Mouse (Mus musculus) G1E (cell line): ENCODE results near the gene Cep350. TPM values are rescaled to one million over a fixed set of nuclear protein-coding genes. Genes with fewer than 3 reads are reported as not detected.

Experiments used
- ATAC-seq: 2 replicates; pipeline ENCODE4 v1.8.0; 2016; ENCODE audit warnings: mild to moderate bottlenecking; ENCODE audit not compliant: insufficient number of reproducible peaks, poor library complexity, low FRiP score, severe bottlenecking; ENCODE audit errors: extremely low read depth
- DNase-seq: peaks from one replicate; pipeline ENCODE4 v3.0.0; 2012; ENCODE audit warnings: low spot score
- H3K27me3 ChIP-seq: 2 replicates; pipeline ENCODE4 v1.6.1; 2012; ENCODE audit warnings: mild to moderate bottlenecking, low read length, inconsistent platforms; ENCODE audit not compliant: insufficient read depth
- H3K36me3 ChIP-seq: replicated peaks from 2 replicates; pipeline ENCODE3; 2012; ENCODE audit warnings: mild to moderate bottlenecking, inconsistent platforms
- H3K4me1 ChIP-seq: 2 replicates; pipeline ENCODE4 v1.6.1; 2012; ENCODE audit warnings: low read depth, low read length, inconsistent platforms, mixed read lengths; ENCODE audit not compliant: insufficient read depth
- H3K4me3 ChIP-seq: 2 replicates; pipeline ENCODE4 v1.5.1; 2012; ENCODE audit warnings: low read depth, mild to moderate bottlenecking, inconsistent platforms, low read length, moderate library complexity, mixed read lengths
- H3K9me3 ChIP-seq: replicated peaks from 2 replicates; pipeline ENCODE4 v1.6.1; 2012; ENCODE audit warnings: inconsistent platforms
- CTCF ChIP-seq: IDR thresholded peaks from 2 replicates; pipeline ENCODE4 v1.5.1; 2012; ENCODE audit warnings: low read depth, low read length, inconsistent platforms, mixed read lengths
- GATA1 ChIP-seq: IDR thresholded peaks from 2 replicates; pipeline ENCODE4 v1.6.1; 2012; ENCODE audit warnings: borderline replicate concordance, low read length, inconsistent platforms, mixed read lengths
- GATA2 ChIP-seq: IDR thresholded peaks from 2 replicates; pipeline ENCODE4 v1.6.1; 2012; ENCODE audit warnings: low read depth, low read length, inconsistent platforms, borderline replicate concordance
- POLR2AphosphoS5 ChIP-seq: IDR thresholded peaks from 2 replicates; pipeline ENCODE4 v1.6.1; 2012; ENCODE audit warnings: low read depth, low read length, inconsistent platforms; ENCODE audit not compliant: insufficient replicate concordance
- TAL1 ChIP-seq: conservative IDR thresholded peaks from 2 replicates; pipeline ENCODE4 v1.6.1; 2012; ENCODE audit warnings: low read depth, low read length, inconsistent platforms, mixed read lengths
- polyA plus RNA-seq: library from polyadenylated mRNA; stranded (reverse); fragments of >175 nt; gene quantifications from 2 replicates; pipeline ENCODE4 v1.2.3, GENCODE M21; 2012
- total RNA-seq, 2 experiments: library from RNA; stranded (forward) in 1 of 2; stranded (reverse) in 1 of 2; fragments of 200-1000 nt in 1 of 2; fragments of >200 nt in 1 of 2; fragmentation: Nextera tagmentation in 1 of 2; gene quantifications; 2 replicates each; pipeline ENCODE4 v1.2.3; 2014 to 2017

The Cep350 gene
- total and polyA plus RNA-seq, 3 experiments: 3.3 to 98.2 (median 41.6) TPM

DNA sequence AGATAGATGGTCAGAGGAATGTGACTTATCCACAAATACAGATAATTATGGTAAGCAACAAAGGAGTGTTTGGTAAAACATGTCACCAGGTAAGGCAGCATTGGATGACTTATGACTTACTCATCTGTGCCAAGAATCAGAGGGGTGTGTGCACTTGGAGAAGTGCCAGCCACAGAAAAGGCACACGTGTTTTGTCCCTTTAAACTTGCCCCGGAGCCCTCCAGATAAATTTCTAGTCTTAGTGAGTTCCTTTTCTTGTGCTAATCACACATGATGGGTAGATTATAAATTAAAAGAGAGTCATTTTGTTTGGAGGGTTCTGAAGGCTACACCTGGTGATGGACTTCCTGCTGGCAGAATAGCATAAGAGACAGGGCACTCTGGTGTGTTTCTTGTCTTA lies 156.9 kb downstream of the Cep350 start:
- TF ChIP-seq GATA1 (no peak), POLR2AphosphoS5 (no peak)
- Histone ChIP-seq H3K36me3 (no peaks in the 10 kb centered on the region), H3K27me3 (peaks cover 17% of the 10 kb centered on the region), H3K4me1 (peaks cover 11% of the 10 kb centered on the region), H3K4me3 (no peak overlapping the region), H3K9me3 (no peaks in the 10 kb centered on the region)
- ATAC-seq (no peak), DNase-seq (no peak)

DNA sequence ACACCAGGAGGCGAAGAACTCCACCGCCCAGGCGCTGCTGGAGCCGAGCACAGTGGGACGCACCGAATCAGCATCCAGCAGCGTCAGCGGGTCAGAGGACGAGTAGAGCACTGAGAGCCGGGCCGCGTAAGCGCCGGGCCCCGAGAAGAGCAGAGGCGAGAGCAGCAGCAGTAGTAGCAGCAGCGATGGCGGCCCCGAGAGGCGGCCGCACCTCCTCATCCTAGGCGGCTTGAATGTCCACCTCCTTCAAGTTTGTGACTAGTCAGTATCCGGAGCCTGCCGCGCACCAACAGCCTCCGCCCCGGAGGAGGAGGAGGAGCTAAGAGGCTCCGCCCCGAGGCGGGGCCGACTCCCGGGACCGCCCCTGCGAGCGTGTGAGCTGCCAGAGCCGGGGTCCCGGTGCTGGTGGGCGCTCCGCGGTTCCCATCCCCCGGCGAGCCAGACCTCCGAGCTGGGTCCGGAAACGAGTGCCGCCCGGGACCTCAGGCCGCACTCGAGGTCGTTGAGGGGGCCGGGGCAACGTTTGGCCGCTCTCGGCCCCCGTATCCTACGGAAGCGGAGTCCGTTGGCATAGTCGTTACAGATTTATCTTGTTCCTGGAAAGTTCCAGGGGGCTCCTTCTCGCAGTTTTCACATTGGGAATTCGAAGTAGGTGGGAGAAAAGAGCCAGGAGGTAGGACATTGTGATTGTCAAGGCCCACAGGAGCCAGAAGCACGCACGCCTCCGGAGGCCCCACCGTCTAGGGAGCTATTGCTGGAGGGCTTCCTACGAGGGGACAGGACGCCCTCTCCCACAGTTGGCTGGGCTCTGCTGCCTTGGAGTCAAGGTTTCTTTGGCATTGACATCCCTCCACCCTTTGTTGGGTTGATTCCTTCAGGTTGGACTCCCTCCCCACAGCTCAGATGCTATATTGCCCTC lies 160.2 kb downstream of the Cep350 start, which contains the start of gene Qsox1:
TSS of gene Qsox1 (minus strand) at position 309 of the 919 bp plus-strand sequence.
- Histone ChIP-seq H3K27me3 (peaks cover 20% of the 10 kb centered on the region), H3K36me3 (no peaks in the 10 kb centered on the region), H3K4me3 (peak within 1 kb of the TSS; percentile 69), H3K4me1 (peaks cover 11% of the 10 kb centered on the region), H3K9me3 (no peaks in the 10 kb centered on the region)
- no peak for TF ChIP-seq GATA2
- no peak for TF ChIP-seq POLR2AphosphoS5
- no peak for TF ChIP-seq GATA1
- no peak for TF ChIP-seq CTCF
- TF ChIP-seq TAL1: no peak
- DNase-seq (peak; percentile 28), ATAC-seq (no peak)

DNA sequence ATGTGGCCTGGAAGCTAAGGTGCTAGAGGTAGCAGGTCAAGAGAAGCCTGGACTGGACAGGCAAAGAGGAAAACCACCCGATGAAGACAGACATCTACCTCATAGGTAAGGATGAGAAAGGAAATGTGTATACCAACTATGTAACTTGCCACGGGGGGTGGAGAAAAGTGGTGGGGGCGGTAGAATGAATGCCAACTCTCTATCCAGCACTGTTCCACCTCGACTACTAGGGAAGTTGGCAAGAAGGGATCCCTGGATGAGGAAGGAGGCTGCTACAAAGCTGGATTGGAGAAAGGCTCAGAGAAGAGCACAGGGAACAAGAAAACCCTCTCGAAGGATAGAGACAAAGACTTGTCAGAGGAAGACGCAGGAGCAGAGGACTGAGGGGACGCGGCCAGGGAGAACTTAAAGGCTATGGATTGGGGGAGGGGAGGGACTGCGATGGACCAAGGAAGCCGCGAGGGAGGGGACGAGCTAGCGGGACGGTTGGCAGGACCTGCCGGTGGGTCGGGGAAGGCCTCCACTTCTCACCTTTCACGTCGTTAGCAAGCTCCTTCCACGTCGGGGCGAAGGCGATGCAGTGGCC lies 161.0 kb downstream of the Cep350 start:
- TF ChIP-seq GATA1: no peak
- TF ChIP-seq GATA2: no peak
- no peak for TF ChIP-seq POLR2AphosphoS5
- TF ChIP-seq TAL1: no peak
- no peak for TF ChIP-seq CTCF

DNA sequence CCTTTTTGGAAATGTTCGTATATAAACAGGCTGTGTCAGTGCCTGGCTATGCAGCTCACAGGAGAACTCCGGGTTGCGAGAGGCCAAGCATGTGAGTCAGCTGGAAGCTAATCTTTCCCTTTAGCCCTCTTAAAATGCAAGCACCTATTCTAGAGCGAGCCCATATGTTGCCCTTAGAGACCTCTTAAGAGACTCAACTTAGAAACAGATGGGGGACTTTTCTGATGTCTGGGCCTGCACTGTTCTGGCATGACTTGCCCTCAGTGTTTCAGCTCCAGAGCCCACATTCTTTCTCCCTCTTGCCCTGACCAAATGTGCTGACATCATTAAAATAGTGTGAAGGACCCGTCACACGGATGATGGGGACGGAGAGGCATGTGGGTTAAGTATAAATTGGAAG lies 162.4 kb downstream of the Cep350 start:
- H3K9me3 ChIP-seq: no peaks in the 10 kb centered on the region
- peaks cover 11% of the 10 kb centered on the region for H3K4me1 ChIP-seq
- H3K27me3 ChIP-seq: peaks cover 23% of the 10 kb centered on the region
- H3K36me3 ChIP-seq: no peaks in the 10 kb centered on the region
- no peak for ATAC-seq
- no peak overlapping the region for H3K4me3 ChIP-seq
- TF ChIP-seq GATA2 (no peak), POLR2AphosphoS5 (no peak), GATA1 (no peak), CTCF (no peak), TAL1 (no peak)
- DNase-seq: no peak

More for the DNA sequence above, 161.0 kb downstream of the Cep350 start:
- no peak for DNase-seq
- H3K4me1 ChIP-seq: peaks cover 11% of the 10 kb centered on the region
- H3K4me3 ChIP-seq: peak overlapping the region; percentile 69
- H3K9me3 ChIP-seq: no peaks in the 10 kb centered on the region
- ATAC-seq: no peak
- H3K36me3 ChIP-seq: no peaks in the 10 kb centered on the region
- peaks cover 20% of the 10 kb centered on the region for H3K27me3 ChIP-seq

DNA sequence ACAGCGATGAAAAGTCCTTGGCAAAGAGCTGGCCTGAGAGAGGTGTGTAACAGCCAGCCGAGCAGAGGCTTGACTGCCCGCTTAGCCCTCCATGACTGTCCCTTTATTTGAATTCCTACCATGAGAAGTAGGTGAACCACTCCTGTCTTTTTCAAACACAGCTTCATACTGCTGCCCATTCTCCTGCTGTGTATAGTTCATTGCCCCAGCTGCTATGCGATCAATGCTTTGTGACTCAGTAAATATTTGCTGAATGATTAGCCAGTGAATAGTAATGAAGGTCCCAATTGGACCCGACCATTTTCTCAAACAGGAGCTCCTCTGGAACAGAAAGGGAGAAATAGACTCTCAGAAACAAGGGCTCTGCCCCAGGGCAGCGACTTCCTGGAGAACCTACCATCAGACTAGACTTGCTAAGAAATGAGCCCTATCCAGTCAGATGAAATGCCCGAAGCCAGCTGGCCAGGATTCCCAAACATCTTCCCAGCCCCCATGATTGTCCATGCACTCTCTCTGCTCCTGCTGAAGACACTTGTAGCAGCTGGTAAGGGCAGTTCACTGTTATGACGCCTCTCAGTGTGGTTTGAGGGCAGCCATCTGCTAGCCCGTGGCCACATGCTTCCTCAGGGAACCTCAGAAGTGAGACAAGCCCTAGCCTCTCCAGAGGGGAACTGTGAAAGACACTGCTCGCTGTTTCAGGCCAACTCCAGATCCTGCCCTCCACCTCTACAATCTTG lies 163.2 kb downstream of the Cep350 start:
- Histone ChIP-seq H3K27me3 (peaks cover 23% of the 10 kb centered on the region), H3K4me3 (no peak overlapping the region), H3K9me3 (no peaks in the 10 kb centered on the region), H3K36me3 (no peaks in the 10 kb centered on the region), H3K4me1 (peaks cover 11% of the 10 kb centered on the region)
- ATAC-seq (no peak), DNase-seq (no peak)
- no peak for TF ChIP-seq TAL1
- no peak for TF ChIP-seq GATA1
- TF ChIP-seq CTCF: no peak

DNA sequence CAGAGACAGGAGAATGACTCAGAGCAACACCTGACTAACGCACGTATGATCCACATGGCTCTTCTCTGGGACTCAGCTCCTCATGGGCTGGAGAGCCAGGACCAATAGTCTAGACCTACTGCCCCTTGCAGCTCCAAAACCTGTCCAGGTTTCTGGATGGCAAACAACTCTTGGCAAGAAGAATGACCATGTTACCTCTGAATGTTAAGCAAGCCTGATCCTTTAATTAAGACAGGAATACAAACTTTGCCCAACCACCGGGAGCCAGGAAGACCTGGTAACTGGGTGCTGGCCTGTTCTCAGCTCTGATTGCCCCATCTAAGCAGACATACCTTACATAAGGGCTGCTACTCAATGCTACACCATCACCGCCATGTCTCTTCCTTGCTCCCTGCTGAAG lies 164.8 kb downstream of the Cep350 start:
- no peaks in the 10 kb centered on the region for H3K36me3 ChIP-seq
- H3K4me3 ChIP-seq: no peak overlapping the region
- TF ChIP-seq TAL1 (no peak), POLR2AphosphoS5 (no peak), CTCF (no peak), GATA2 (no peak), GATA1 (no peak)
- peaks cover 21% of the 10 kb centered on the region for H3K27me3 ChIP-seq
- no peak for ATAC-seq
- H3K4me1 ChIP-seq: peaks cover 11% of the 10 kb centered on the region
- no peak for DNase-seq
- no peaks in the 10 kb centered on the region for H3K9me3 ChIP-seq
